Mouse (Mus musculus) naive thymus-derived CD4-positive, alpha-beta T cell, adult 5 months (primary cell): Measurements from ENCODE around the gene Vmn1r70. TPM values are rescaled to one million over a fixed set of nuclear protein-coding genes. Genes with fewer than 3 reads are reported as not detected.

Experiments
- polyA plus RNA-seq: library from polyadenylated mRNA; unstranded; fragments of 100-300 nt; shearing (Covaris generic); gene quantifications from one replicate; pipeline ENCODE4 v1.2.1, GENCODE M21; 2017

The Vmn1r70 gene
- polyA plus RNA-seq, result 0.07 TPM

GRCm38 (mm10) chr7:10631232-10631631 lies at the start of gene Vmn1r70:
Vmn1r70 (plus strand) TSS chr7:10631532.

DNA sequence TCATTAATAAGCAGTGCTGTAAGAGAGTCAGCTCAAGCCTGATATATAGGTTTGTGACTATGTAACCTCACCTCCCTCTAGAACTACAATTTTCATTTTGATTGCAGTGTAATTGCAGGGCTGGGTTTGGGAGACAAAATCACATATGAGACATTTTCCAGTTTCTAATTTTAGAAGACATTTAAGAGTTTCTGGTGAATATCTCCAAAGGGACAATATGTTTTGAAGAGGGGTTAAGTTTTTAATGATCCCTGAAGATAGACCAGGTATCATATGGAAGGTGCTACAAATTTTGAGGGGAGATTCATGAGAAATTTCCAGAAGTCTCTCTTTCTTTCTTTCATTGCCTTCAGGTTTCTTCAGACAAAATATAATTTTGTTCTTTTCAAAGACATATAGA lies 17.8 kb upstream of the Vmn1r70 start, which contains the start of gene Vmn1r69:
Gene Vmn1r69, minus strand, starts transcription at position 101 of the 400 bp plus-strand sequence.

Other genes starting within 250 kb of the Vmn1r70 start
- gene Vmn1r67, start 188.2 kb upstream of the Vmn1r70 start, polyA plus RNA-seq, result not detected
- gene Zik1, start 136.1 kb upstream of the Vmn1r70 start, polyA plus RNA-seq, result 0.53 TPM
- gene Vmn1r68, start 73.0 kb upstream of the Vmn1r70 start, polyA plus RNA-seq, result 0.07 TPM
- not detected for gene Vmn1r69, start 17.9 kb upstream of the Vmn1r70 start, polyA plus RNA-seq
- gene Nlrp4b, start 56.3 kb downstream of the Vmn1r70 start, polyA plus RNA-seq, result not detected
- not detected for gene Vmn1r71, start 122.8 kb downstream of the Vmn1r70 start, polyA plus RNA-seq